Mouse (Mus musculus): ENCODE data around the gene Sult6b2.

Gene Sult6b2

DNA sequence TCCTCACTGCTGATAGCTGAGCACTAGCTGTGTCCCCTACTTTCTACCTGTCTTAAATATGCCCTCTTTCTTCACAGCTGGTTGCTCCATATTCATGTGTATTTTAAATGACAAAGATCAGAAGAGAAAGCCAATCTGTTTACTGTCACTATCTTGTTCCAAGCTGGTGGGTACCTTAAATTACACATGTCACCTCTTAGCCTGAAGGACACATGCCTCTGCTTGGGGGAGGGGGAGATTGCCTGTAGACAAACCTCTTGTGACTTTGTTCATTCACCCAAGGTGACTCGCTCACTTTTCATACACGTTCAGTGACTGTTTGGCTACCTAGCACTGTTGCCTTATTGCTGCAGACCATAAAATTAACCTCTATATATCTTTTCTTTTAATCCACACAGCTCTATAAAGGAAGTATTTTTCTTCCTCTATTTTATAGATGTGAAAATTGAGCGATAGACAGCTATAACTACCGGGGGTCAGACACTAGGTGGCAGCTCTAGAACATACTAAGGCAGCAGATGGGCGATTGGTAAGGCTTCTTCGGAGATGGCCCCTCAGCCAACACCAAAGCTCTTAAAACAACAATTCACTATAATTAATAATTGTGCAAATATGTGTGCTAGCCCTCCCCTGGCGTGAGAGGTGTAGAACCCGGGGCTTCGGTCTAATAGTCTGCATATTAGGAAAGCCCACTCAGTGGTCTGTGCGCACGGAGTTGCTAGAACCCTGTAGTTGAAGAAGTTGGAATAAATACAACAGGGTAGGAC lies 25.1 kb downstream of the Sult6b2 start:
- DNase-seq (ENCODE audit: low read depth, low spot score): no peak

DNA sequence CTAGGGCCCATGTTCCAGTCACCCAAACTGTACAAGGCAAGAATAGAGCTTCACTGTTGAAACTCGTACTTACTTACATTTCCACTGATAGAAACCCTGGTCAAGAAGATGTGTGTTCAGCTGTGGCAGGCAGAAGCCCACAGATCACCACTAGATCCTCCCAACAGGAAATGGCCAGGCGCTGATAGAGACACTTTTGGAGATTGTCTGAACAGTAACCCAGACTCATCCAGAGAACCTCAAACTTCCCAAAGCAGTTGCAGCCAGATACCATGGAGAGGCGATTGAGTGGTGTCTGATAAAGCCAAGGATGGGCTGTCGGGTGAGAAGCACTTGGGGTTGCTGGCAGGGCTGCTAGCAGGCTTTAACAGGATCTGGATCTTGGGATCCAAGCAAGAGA lies 27.4 kb downstream of the Sult6b2 start:
- no peak for DNase-seq (ENCODE audit: low read depth, low spot score)

DNA sequence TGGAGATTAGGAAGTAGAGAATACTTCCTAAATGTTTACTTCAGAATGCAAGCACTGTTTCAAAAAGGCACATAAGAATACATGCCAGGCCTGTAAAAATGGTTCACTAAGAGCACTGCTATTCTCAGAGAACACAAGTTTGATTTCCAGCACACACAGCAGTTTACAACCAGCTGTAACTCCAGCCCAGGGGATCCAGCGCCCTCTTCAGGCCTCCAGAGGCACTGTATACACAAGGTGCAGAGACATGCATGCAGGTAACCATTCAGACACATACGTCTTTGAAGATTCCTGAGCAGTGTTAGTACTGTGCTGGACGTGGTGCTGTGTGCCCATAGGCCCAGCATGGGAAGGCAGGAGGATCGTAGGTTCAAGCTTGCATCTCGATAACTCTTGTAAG lies 30.7 kb downstream of the Sult6b2 start:
- DNase-seq (ENCODE audit: low read depth, low spot score): no peak

DNA sequence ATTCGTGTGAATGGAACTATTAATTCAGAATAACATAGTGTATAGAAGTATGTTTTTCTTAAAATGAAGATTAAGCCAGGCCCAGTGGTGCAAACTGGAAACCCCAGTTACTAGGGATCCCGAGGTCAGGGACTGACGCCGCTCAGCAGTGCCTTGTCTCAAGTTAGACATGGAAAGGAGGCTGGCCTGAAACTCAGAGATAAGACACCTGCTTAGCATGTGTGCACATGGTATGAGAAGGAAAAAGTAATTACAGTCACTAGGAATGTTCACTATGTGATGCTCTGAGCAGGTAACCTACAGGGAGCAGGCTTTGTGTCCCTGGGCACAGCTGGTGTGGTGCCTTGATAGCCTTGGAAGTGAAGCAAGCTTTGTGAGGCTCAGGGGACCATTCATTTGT lies 32.7 kb downstream of the Sult6b2 start:
- DNase-seq (ENCODE audit: low read depth, low spot score): no peak

DNA sequence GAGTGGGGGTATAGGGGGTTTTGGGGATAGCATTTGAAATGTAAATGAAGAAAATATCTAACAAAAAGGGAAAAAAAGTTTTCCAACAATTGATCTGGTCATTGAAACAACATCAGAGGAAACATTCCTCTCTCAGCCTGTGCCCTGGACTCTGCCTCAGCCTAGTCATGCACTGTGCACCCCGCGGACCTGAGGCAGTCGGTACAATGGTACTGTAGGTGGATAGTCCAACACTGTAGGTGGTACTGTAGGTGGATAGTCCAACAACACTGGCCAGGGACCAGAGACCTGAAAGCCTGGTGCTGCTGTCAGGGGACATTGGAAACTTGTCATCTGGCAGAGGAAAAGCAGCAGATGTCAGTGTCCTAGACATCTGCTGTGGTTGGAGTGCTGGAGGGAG lies 34.4 kb downstream of the Sult6b2 start:
- no peak for DNase-seq (ENCODE audit: low read depth, low spot score)

DNA sequence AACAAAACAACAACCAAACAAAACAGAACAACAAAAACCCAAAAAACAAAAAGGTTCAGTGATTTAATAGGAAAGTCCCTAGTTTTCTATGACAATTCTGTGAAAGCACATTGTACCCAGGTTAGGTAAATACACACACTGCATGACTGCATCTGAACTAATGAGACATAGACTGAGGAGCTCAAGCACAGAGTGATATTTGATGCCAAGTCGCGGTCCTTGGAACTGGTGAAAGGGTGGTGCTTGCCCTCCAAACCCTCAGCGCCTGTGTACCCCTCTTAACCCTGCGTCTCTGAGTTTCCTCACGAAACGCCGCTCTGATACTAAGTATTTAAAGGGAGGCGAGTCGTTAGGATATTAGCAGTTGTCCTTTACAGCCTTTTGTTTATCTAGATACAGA lies 37.0 kb downstream of the Sult6b2 start:
- no peak for DNase-seq (ENCODE audit: low read depth, low spot score)

DNA sequence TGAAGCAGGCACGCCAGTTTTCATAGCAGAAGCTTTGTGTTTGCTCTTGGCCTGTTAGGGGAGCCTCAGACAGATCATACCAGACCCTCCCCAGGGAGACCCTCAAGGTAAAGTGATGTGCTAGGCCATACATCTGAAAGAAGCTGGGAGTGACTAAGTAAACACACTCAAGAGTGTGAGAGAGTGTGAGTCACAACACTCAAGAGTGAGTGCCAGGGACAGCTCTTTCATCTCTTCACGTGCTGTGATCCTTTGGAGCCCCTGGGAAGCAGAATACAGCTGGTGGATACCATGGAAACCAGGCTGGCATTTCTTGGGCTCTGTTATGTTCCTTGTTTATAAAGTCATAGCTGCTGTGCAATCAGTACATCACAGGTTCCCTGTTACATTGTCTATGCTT lies 39.4 kb downstream of the Sult6b2 start:
- no peak for DNase-seq (ENCODE audit: low read depth, low spot score)

DNA sequence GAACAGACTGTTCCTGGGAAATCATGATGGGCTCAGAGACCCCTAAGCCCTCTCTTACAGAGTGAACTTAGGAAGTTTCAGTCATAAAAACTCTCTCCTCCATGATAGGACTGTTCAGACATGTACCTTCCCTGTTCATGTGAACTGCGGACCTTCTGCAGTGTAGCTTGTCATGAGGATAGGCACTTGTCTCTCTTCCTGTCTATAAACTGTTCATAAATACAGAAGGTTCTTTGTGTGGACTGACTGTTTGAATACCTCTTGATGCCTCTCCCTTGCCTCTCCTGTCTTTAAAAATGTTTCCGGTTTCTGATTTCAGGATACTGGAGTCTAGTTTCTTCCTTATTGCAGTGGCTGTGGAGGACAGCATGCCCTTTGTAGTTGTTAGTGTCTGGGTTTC lies 44.7 kb downstream of the Sult6b2 start:
- DNase-seq (ENCODE audit: low read depth, low spot score): no peak

DNA sequence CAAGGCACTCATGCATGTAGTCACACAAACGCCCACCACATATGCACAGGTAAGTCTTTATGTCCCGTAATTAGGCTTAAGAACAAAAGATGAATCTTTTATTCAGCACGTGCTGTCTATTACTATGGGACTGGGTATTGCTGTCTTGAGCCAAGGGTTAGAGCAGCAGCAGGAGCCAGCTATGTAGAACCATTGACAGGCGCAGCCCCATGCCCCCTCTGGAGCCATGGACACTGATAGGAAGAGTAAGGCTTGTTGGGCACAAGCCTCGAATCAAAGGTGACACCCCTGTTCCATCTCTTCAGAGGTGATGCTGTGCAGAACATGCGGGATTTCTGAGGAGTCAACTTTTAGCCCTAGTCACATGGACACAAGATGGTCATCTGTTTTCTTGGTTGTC lies 45.7 kb downstream of the Sult6b2 start:
- no peak for DNase-seq (ENCODE audit: low read depth, low spot score)

DNA sequence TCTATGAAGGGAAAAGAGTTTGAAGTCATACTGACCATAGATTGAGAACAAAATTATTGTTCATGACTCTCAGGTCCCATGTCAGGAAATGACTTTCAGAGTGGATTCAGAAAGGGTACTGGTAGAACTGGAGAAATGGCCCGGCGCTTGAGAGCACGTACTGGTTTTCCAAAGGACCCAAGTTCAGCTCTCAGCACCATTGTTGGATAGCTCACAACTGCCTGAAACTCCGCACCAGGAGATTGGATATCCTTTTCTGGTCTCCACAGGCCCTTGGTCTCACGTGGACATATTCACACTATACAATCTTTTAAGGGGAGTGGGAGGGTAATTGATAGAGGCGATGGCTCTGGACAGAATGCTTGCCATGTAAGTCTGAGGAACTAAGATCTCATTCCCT lies 46.3 kb downstream of the Sult6b2 start:
- DNase-seq (ENCODE audit: low read depth, low spot score): no peak

DNA sequence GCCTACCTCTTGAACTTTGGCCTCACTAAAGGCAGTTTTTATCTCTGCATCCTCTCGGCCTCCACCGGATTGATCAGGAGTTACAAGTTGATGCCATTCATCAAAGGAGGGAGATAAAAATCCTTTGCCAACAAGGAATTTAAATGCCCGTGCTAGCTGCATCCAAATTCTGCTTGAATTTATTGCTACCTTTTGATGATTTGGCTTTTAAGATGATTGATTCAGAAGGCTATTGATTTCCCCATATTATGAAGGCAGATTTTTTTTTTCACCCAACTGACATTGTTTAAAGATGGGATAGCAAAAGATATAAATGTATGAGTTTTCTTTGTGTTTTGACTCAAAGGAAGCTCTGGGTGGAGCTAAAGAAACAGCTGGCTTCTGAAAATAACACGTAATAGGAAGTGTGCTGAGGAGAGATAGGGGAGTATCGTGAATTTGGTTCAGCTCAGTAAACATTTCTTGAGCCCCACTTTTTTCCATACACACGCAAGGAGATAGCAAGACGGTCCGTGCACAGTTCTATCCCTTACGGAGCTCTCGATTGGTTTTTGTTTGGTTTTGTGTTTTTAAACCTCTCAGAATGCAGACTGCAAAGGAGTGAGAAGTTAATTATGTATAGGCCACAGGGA lies 46.9 kb downstream of the Sult6b2 start:
- no peak for DNase-seq (ENCODE audit: low read depth, low spot score)

DNA sequence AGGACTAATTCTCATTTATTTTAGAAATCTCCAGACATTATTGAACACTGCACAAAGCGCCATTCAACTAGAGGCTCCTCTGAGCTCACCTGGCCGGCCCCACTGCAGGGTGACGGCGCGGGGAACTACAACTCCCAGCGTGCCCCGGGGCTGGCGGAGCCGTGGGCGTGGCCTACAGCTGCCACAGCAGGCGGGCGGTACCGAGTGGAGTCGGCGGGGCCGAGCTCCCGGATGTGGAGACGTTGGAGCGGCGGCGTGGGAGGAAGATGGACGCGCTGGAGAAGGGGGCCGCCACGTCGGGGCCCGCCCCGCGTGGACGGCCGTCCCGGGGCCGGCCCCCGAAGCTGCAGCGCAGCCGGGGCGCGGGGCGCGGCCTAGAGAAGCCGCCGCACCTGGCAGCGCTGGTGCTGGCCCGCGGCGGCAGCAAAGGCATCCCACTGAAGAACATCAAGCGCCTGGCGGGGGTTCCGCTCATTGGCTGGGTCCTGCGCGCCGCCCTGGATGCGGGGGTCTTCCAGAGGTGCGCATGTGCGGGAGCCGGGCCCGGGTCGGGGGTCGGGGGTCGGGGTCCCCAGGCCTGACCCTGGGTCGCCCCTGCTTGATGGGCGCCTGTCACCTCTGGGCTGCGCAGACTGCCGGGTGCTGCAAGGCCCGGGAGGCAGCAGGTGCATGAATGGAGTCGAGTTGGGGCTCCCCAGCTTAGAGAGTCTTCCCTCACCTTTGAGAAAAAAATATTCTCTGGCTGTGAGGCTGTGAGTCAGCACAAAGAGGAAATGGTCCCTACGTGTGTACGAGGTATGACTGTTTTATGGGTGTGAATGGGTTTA lies 47.6 kb downstream of the Sult6b2 start, which contains the start of gene Cmas:
Gene Cmas, plus strand, starts transcription at position 180 of the 827 bp plus-strand sequence.
- DNase-seq (ENCODE audit: low read depth, low spot score): peak; percentile 72

DNA sequence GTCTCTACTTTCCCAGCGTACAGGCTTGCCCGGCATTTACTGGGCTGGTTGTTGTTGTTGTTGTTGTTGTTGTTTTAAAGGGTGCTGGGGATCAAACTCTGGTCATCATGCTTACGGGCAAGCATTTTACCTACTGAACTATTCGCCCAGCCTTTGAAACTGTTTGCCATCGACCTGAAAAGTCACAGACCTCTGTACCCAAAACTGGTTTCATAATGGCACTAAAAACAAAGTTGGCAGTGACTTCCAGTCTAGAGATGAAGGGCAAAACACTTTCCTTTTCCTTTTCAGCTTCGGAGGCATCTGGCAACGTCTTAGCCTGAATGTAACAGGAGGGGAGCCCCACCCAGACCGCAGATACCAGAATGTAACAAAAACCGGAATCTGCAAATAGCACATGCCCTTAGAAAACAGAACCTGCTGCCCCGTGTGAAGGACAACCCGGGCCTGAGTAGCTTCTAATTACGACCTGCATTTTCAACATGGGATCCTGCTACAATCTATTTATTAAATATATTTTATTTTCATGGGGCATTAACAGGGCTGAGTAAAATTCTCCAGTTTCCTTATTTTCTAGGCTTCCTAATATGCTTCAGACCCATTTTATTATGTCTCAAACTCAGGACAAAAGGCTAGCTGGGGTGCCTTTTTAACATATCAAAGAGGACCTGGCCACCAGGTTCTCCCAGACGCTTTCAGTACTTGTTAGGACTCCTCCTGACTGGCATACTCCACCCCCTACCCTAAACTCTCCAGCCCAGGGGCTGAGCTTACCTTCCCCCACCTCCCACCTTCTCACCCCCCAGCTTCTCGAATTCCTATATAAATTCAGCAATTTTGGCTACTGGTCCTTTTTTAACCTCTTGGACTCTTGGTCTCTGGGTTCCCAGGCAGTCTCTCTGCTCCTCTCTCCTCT lies 51.7 kb downstream of the Sult6b2 start:
- DNase-seq (ENCODE audit: low read depth, low spot score): no peak

DNA sequence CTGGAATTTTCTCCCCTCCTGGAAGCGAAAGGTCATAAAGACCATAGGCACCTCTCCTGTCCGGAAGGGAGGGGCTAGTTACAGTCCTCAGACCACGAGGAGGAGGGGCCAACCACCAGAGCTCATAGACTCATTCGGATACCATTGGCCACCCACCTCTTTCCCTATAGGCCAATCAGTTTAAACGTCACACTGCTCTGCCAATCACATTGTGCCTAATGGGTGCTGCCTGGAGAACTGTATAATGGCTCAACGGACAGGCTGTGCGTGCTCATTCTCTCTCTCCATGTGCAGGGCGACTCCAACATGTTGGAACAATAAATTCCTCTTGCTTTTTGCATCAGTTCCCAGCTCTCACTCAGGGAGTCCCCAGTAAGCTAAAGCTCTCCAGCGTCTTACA lies 52.9 kb downstream of the Sult6b2 start:
- DNase-seq (ENCODE audit: low read depth, low spot score): no peak

DNA sequence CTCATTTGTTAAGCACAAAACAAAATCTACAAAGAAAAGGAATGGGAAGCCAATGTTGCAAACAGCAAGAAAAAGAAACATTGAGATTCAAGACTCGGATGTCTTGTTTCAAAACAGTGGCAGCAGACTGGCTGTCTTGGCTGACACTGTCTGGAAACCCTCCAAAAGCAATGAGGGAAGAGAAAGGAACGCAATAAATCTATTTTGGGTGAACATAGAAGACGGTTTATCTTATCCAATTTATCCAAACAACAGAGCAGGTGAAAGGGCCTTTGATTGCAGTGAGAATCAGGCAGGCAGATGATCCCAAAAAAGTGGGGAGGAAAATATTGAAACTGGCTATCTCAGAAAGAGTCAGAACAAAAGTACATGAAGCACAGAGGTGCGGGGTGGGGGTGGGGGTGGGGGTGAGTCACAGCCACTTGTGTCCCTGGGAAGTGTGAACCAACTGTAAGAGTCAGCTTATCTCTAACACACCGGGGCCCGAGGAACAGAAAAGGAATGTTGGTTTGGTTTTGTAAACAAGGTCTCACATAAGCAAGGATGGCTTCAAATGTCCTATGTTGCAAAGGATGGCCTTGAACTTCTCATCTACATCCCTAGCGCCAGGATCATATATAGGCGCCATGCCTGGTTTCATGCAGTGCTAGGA lies 56.1 kb downstream of the Sult6b2 start:
- no peak for DNase-seq (ENCODE audit: low read depth, low spot score)

DNA sequence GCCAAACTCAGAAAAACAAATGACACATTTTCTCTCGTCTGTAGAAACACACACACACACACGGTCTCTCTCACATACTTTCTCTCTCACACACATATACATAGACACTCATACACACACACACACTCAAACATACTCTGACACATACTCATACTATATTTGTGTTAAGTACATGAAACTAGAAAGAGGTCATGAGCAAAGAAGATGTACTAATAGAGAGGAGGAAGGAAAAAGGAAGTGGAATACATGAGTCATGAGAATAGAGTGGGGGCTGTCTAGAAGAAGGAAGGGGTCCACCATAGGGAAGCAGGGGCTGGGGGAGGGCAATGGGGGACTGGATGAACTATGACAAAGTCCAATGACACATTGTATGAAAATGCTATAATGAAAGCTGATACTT lies 57.1 kb downstream of the Sult6b2 start:
- DNase-seq (ENCODE audit: low read depth, low spot score): no peak

DNA sequence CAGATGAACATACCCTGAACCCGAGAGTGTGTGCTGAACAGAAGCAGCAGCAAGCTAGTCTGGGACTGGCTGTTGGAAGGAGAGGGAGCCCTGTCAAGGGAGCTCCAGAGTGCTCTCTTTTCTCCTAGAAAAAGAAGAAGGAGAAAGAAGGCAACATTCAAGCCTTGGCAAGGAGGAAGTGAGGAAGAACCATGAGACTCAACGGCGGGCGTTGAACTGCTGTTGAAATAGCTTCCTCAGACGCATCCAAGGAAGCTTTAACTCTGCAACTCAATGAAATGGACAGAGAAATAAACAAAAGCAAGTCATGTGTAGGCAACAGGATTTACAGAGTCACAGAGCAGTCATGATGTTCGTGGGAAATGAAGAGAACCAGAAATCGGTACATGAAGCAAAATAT lies 57.5 kb downstream of the Sult6b2 start:
- DNase-seq (ENCODE audit: low read depth, low spot score): no peak

DNA sequence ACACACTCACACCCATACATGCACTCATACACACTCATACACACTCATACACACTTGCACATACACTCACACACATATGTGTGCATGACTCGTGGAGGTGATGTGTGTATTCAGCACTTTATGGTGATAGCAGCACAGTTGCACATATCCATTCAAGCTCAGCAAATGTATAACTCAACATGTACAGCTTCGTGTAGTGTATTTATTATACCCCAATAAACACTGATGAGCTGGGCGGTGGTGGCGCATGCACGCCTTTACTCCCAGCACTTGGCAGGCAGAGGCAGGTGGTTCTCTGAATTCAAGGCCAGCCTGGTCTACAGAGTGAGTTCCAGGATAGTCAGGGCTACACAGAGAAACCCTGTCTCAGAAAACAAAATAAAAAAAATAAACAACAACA lies 58.8 kb downstream of the Sult6b2 start:
- no peak for DNase-seq (ENCODE audit: low read depth, low spot score)

DNA sequence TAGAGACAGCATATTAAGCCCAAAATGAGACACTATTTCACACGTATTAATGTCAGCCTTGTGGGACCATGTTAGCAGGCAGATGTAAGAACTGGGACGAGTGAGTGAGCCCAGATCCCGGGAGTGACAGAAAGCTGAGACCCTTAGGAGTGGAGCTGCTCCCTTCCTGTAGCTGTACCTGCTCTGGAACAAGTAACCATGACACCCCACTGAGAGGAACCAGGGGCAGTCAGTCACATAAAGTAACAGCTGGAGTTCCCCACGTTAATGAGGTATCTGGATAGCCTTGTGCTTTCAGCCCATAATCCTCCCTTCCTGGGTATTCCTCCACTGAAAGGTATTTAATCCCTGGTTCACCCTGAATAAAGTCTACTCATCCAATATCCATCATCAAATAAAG lies 61.1 kb downstream of the Sult6b2 start:
- DNase-seq (ENCODE audit: low read depth, low spot score): no peak

DNA sequence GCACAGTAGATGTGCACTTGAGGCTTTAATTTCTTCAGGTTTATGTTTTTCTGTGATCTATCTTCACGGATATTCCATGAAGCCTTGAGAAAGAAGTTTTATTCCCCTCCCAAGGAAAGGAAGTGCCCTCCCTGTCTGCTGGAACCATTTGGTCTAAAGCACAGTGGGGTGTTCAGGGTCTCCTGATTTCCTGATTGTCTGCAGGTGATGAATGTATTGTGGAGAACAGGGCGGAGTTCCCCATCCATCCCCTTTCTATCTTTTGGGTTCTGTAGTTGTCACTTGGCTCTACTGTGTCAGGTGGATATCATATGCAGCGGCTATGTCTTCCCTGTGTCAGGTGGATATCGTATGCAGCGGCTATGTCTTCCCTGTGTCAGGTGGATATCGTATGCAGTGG lies 62.5 kb downstream of the Sult6b2 start:
- no peak for DNase-seq (ENCODE audit: low read depth, low spot score)

DNA sequence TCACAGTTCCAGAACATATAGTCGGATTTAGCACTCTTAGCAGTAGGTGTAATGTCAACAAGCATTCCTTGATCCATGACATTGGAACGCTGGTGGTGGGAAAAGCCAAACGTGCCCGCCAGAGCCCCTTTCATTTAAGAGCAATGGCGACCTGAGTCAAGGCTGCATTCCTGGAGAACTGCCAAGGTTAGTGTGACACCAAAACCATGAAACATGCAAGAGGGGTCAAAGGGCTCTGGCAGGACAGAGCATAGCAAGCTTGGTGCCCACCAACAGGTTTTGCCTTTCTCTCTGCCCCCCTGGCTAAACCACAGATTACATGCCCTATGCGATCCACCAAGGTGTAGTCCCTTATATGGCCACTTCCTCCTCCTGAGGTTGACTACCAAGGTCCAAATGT lies 65.7 kb downstream of the Sult6b2 start:
- DNase-seq (ENCODE audit: low read depth, low spot score): no peak
